Mouse (Mus musculus): ENCODE data around the gene Mrpl36.

GRCm38 (mm10) chr13:73304729-73305128, 23.6 kb upstream of the Mrpl36 start:
- no peak for TF ChIP-seq POLR2A (IDR thresholded peaks at IDR 0.05; ENCODE audit: extremely low read depth, insufficient read depth, low read length)
- TF ChIP-seq CTCF (IDR thresholded peaks at IDR 0.05; ENCODE audit: extremely low read depth, insufficient read depth, low read length) = no peak
